Mouse (Mus musculus): ENCODE measurements around the gene Ep400. TPM values are rescaled to one million over a fixed set of nuclear protein-coding genes. Genes with fewer than 3 reads are reported as not detected.

Gene Ep400
- polyA plus RNA-seq, 1 experiment = 85.2 TPM

DNA sequence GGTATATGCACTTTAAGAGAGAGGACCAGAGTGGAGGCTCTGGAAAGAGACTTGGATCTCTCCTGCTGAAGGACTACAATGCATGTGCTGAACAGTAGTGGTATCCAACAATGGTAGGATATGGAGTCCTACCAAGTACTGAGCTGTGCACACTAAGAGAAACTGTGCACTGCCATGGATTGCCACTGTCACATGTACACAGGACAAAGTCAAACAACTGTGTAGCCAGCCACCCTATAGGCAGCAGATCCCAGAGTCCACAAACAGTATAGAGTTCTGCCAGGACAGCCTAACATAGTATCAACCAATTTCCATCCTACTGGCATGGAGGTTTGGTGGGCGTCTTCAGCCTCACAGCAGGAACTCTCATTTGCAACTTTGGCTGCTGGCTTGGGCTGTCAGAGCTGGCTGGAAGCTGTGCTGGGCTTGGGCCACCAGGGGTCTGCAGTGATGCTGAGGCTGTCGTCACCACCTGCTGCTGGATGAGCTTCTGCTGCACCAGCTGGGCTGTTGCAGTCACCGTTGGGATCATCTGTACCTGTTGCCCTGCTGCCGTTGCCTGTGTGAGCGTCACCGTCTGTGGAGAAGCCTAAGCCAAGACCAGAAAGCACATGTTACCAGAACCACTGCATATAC lies 104.9 kb downstream of the Ep400 start:
- WGBS = 89% methylated on average over 6 of the region's 6 CpGs
- Histone ChIP-seq H3K36me3 (ENCODE audit: control insufficient read depth, insufficient read depth, low read length) (peaks cover 48% of the 10 kb centered on the region), H3K27me3 (ENCODE audit: control insufficient read depth, insufficient read depth, low read length) (no peaks in the 10 kb centered on the region), H3K4me3 (ENCODE audit: extremely low read depth, insufficient read depth, insufficient read length) (no peak overlapping the region), H3K4me1 (ENCODE audit: control insufficient read depth, insufficient read depth, insufficient read length) (no peaks in the 10 kb centered on the region), H3K27ac (ENCODE audit: insufficient read depth, low read length) (no peak overlapping the region)
- DNase-seq (ENCODE audit: low read depth in 1 of 2, low spot score in 2 of 2) = no peak
- TF ChIP-seq CTCF (IDR thresholded peaks at IDR 0.05; ENCODE audit: extremely low read depth, insufficient read depth, insufficient read length, insufficient replicate concordance) (no peak), POLR2A (IDR thresholded peaks at IDR 0.05; ENCODE audit: low read depth, low read length) (no peak)

DNA sequence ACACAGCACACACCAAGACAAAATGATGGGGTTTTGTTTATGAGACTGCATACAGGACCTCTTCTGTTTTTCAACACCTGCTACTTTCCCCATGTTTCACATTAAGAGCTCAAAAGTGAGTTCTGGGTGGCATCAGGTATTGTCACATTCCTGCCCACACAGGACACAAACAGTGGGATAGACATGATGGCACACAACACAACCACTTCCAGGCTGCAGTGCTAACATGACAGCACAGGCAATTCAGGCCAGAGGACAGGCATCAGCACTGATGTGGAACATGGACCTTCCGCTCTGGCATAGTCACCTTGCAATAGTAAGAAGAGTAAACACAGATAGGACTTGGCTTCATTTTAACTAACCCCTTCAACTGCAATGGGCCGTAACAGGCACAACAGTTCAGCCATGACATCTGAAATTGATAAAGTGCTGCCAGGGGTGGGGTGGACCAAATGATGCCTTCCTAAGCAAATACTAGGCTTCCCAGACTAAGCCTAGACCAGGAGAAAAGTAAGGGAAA lies 105.7 kb downstream of the Ep400 start:
- H3K4me3 ChIP-seq (ENCODE audit: extremely low read depth, insufficient read depth, insufficient read length) = no peak overlapping the region
- DNase-seq (ENCODE audit: low read depth in 1 of 2, low spot score in 2 of 2) = no peak
- H3K27me3 ChIP-seq (ENCODE audit: control insufficient read depth, insufficient read depth, low read length) = no peaks in the 10 kb centered on the region
- H3K36me3 ChIP-seq (ENCODE audit: control insufficient read depth, insufficient read depth, low read length) = peaks cover 40% of the 10 kb centered on the region
- no peaks in the 10 kb centered on the region for H3K4me1 ChIP-seq (ENCODE audit: control insufficient read depth, insufficient read depth, insufficient read length)
- TF ChIP-seq CTCF (IDR thresholded peaks at IDR 0.05; ENCODE audit: extremely low read depth, insufficient read depth, insufficient read length, insufficient replicate concordance) (no peak), POLR2A (IDR thresholded peaks at IDR 0.05; ENCODE audit: low read depth, low read length) (no peak)
- H3K27ac ChIP-seq (ENCODE audit: insufficient read depth, low read length) = no peak overlapping the region
- 94% methylated on average over 2 of the region's 2 CpGs for WGBS

DNA sequence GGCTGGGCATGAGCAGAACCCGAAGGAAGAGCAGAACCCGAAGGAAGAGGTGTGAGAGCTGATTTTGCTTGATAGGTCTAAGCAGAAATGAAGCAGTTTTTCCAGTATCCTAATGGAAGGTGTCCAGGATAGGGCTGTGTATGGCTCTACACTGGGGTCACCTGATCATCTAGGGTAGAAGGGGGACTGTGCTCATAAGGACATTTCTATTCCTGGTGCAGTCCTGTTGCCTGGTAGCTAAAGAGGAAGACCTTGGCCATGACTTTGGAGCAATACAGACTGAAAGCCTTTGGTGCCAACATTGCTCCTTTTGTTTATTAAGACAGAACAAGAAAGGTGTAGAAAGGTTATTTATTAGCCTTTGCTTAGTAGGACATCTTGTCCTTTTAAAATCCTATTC lies 106.5 kb downstream of the Ep400 start:
- no peak overlapping the region for H3K4me3 ChIP-seq (ENCODE audit: extremely low read depth, insufficient read depth, insufficient read length)
- H3K36me3 ChIP-seq (ENCODE audit: control insufficient read depth, insufficient read depth, low read length) = peaks cover 36% of the 10 kb centered on the region
- H3K27me3 ChIP-seq (ENCODE audit: control insufficient read depth, insufficient read depth, low read length) = no peaks in the 10 kb centered on the region
- no peaks in the 10 kb centered on the region for H3K4me1 ChIP-seq (ENCODE audit: control insufficient read depth, insufficient read depth, insufficient read length)
- H3K27ac ChIP-seq (ENCODE audit: insufficient read depth, low read length) = no peak overlapping the region
- WGBS = 92% methylated on average over 2 of the region's 2 CpGs
- no peak for DNase-seq (ENCODE audit: low read depth in 1 of 2, low spot score in 2 of 2)
- TF ChIP-seq POLR2A (IDR thresholded peaks at IDR 0.05; ENCODE audit: low read depth, low read length) (no peak), CTCF (IDR thresholded peaks at IDR 0.05; ENCODE audit: extremely low read depth, insufficient read depth, insufficient read length, insufficient replicate concordance) (no peak)

DNA sequence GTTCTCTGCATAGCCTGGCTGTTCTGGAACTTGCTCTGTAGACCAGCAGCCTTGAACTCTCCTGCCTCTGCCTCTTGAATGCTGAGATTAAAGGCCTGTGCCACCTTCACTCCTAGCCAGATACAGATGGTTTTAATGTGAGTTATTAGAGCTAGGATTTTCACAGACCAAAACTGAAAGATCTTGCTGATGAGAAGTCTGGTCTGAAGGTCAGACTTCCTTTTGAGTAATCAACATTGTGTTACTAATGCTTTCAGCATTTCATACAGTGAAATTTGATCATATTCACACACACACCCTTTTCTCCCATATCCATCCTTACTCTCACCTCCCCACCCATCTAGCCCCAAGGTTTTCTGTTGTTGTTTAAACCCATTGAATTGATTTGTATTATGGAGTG lies 110.8 kb downstream of the Ep400 start:
- no peak for TF ChIP-seq POLR2A (IDR thresholded peaks at IDR 0.05; ENCODE audit: low read depth, low read length)
- TF ChIP-seq CTCF (IDR thresholded peaks at IDR 0.05; ENCODE audit: extremely low read depth, insufficient read depth, insufficient read length, insufficient replicate concordance) = no peak
- peaks cover 35% of the 10 kb centered on the region for H3K36me3 ChIP-seq (ENCODE audit: control insufficient read depth, insufficient read depth, low read length)

DNA sequence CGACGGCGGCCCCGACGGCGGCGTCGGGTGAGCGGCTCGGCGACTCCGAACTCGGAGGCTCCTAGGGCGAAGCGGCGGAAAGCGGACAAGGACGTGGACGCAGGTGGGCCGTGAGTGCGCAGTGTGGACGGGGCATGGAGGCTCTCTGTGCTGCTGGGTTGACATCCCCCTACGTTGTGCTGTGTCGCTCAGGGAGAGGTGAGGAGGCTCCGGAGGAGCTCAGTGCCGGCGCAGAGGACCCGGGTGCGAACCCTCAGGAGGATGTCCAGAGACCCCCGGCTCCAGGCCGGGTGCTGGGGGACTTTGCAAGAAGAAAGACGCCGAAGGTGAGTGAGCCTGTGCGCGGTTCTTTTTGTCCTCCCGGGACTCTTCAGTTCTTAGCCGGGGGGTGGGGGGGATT lies 116.8 kb downstream of the Ep400 start:
- no peak for TF ChIP-seq CTCF (IDR thresholded peaks at IDR 0.05; ENCODE audit: extremely low read depth, insufficient read depth, insufficient read length, insufficient replicate concordance)
- no peak for TF ChIP-seq POLR2A (IDR thresholded peaks at IDR 0.05; ENCODE audit: low read depth, low read length)
- H3K27ac ChIP-seq (ENCODE audit: insufficient read depth, low read length) = no peak overlapping the region

More for the DNA sequence above, 110.8 kb downstream of the Ep400 start:
- no peak overlapping the region for H3K27ac ChIP-seq (ENCODE audit: insufficient read depth, low read length)
- no peaks in the 10 kb centered on the region for H3K4me1 ChIP-seq (ENCODE audit: control insufficient read depth, insufficient read depth, insufficient read length)
- no peak for DNase-seq (ENCODE audit: low read depth in 1 of 2, low spot score in 2 of 2)
- no peak overlapping the region for H3K4me3 ChIP-seq (ENCODE audit: extremely low read depth, insufficient read depth, insufficient read length)
- no peaks in the 10 kb centered on the region for H3K27me3 ChIP-seq (ENCODE audit: control insufficient read depth, insufficient read depth, low read length)

DNA sequence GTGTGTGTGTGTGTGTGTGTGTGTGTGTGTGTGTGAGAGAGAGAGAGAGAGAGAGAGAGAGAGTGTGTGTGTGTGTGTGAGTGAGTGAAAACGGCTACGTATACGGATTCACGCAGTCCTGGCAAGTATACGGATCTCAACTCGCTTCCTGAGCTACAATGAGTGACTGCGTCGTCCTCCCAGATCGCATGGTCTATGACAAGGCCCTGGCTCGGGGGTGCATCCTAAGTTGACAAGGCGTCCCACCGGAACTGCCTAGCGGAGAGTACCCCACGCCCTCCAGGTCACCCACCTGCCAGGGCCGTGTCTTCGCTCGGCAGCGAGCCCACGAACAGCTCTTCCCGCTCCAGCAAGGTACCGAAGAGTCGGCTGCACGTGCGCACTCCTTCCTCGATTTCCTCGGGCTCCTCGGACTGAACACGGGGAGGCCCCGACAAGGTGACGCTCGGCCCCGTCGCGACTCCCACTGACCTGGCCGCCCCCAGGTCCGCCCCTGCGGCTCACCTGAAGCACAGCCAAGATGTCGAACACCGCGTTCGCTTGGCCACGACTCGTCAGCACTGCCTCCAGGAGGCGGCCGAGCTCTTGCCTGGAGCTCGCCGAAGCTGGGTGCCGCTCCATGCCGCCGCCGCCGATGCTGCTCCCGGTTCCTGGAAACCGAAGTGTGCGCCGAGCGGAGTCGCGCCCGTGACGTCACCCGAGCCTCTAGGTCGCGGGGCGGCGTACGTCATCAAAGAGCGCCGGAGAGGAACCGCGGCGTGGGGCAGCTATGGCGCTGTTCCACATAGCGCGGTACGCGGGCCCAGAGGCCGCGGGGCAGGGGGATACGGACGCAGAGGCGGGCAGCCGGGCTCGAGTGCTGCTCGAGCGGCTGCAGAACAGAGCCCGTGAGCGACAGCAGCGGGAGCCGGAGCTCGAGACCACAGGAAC lies 117.5 kb downstream of the Ep400 start, which contains the start of the genes Noc4l and Ddx51:
Gene Noc4l (minus strand): TSS at position 699 of the 930 bp plus-strand sequence.
Gene Ddx51 (plus strand): TSS at position 733 of the 930 bp plus-strand sequence.
- Histone ChIP-seq H3K4me1 (ENCODE audit: control insufficient read depth, insufficient read depth, insufficient read length) (peaks cover 6% of the 10 kb centered on the region; the same call in 1 of the 2 replicates), H3K4me3 (ENCODE audit: extremely low read depth, insufficient read depth, insufficient read length) (peak within 1 kb of the TSS; percentile 98), H3K27ac (ENCODE audit: insufficient read depth, low read length) (no peak within 1 kb of the TSS), H3K36me3 (ENCODE audit: control insufficient read depth, insufficient read depth, low read length) (peaks cover 42% of the 10 kb centered on the region), H3K27me3 (ENCODE audit: control insufficient read depth, insufficient read depth, low read length) (no peaks in the 10 kb centered on the region)
- TF ChIP-seq POLR2A (IDR thresholded peaks at IDR 0.05; ENCODE audit: low read depth, low read length) (peak; percentile 55), CTCF (IDR thresholded peaks at IDR 0.05; ENCODE audit: extremely low read depth, insufficient read depth, insufficient read length, insufficient replicate concordance) (no peak)
- peak; percentile 87 to 93 for DNase-seq (ENCODE audit: low read depth in 1 of 2, low spot score in 2 of 2)
- whole genome bisulfite sequencing = under 1% methylated on average over 91 of the region's 91 CpGs

More for the DNA sequence above, 116.8 kb downstream of the Ep400 start:
- H3K4me3 ChIP-seq (ENCODE audit: extremely low read depth, insufficient read depth, insufficient read length) = peak overlapping the region; percentile 98
- no peaks in the 10 kb centered on the region for H3K27me3 ChIP-seq (ENCODE audit: control insufficient read depth, insufficient read depth, low read length)
- peaks cover 40% of the 10 kb centered on the region for H3K36me3 ChIP-seq (ENCODE audit: control insufficient read depth, insufficient read depth, low read length)
- under 1% methylated on average over 37 of the region's 37 CpGs for WGBS
- no peak for DNase-seq (ENCODE audit: low read depth in 1 of 2, low spot score in 2 of 2)
- H3K4me1 ChIP-seq (ENCODE audit: control insufficient read depth, insufficient read depth, insufficient read length) = peaks cover 6% of the 10 kb centered on the region; the same call in 1 of the 2 replicates
